17 mouse cellular contexts compared by ENCODE assay signal in the genomic region with DNA sequence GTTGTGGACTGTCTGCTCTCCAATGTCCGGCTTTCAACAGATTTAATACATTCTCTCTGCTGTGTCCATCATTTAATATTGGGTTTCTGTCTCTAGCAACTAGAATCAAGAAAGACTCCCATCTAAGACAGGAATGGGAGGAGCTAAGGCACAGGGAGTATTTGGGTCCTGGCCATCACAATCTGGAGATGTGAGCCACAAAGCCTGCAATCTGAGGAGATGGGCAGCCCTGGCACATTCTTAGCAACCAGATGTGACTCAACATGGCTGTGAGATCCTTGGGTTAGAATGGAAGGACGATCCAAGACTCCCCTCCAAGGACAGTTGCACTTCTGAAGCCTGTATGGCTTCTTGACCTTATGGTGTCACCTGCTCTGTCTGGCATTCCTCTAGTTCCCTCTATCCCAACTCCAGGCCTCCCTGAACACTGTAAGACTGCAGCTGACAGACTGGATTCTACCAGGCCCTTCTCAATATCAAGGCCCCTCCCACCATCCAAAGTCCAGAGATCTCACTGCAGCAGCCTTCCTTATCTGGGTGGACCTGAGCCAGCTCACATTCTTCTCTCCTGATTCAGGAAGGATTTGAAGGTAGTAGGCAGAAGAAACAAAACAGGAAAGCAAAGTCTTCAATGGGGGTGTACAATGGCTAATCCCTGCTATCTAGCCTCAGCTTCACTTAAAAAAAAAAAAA. TPM values are rescaled to one million over a fixed set of nuclear protein-coding genes. Genes with fewer than 3 reads are reported as not detected.
A peak's percentile ranks its signal among the peaks of the same experiment; 100 is the strongest.
DNase-seq lines count a peak whose midpoint lies in the region; ATAC-seq and TF ChIP-seq lines count a peak whose summit lies in the region.
"Had no signal": no experiment of that assay in that cellular context is flagged by ENCODE, and none has a peak within 500 bp of the region (broad histone marks: within the 10 kb centered on the region; RNA-seq: fewer than 3 reads in every experiment).

No protein-coding gene starts in this region.

- DNase-seq in heart, postnatal 14 days: no peak
- DNase-seq in lung, embryonic 14.5 days: peak; percentile 22
- DNase-seq in lung, postnatal 10 days: no peak
- no peak for DNase-seq in frontal cortex, postnatal 10 days (ENCODE audit: low spot score in 2 of 2)
- no peak for DNase-seq in hindbrain, embryonic 11.5 days (ENCODE audit: low spot score)
- DNase-seq: cerebellum, adult 9-10 months had no signal

- no peaks in the 10 kb centered on the region for H3K36me3 ChIP-seq in heart, embryonic 13.5 days
- H3K36me3 ChIP-seq in lung, embryonic 14.5 days (ENCODE audit: insufficient read depth): no peaks in the 10 kb centered on the region
- no peaks in the 10 kb centered on the region for H3K36me3 ChIP-seq in intestine, embryonic 16.5 days (ENCODE audit: control insufficient read depth, insufficient read depth, low read length)
- H3K36me3 ChIP-seq in stomach, embryonic 14.5 days (ENCODE audit: control insufficient read depth, insufficient read depth, low read length): no peaks in the 10 kb centered on the region
- H3K36me3 ChIP-seq in hindbrain, embryonic 11.5 days (ENCODE audit: control insufficient read depth, insufficient read depth, low read length): no peaks in the 10 kb centered on the region
- H3K36me3 ChIP-seq: neural tube, embryonic 12.5 days had no signal

- peaks cover 37% of the 10 kb centered on the region for H3K4me1 ChIP-seq in heart, embryonic 13.5 days
- H3K4me1 ChIP-seq in lung, embryonic 14.5 days (ENCODE audit: insufficient read depth): no peaks in the 10 kb centered on the region
- H3K4me1 ChIP-seq in intestine, embryonic 16.5 days (ENCODE audit: control insufficient read depth, insufficient read depth, low read length): peaks cover 21% of the 10 kb centered on the region
- peaks cover 6% of the 10 kb centered on the region; the same call in 1 of the 2 replicates for H3K4me1 ChIP-seq in stomach, embryonic 14.5 days (ENCODE audit: control insufficient read depth, insufficient read depth, low read length)
- peaks cover 7% of the 10 kb centered on the region; the same call in 1 of the 2 replicates for H3K4me1 ChIP-seq in hindbrain, embryonic 11.5 days (replicated peaks; ENCODE audit: control insufficient read depth, insufficient read depth, low read length)

- H3K4me2 ChIP-seq in heart, embryonic 13.5 days: peak overlapping the region; percentile 12; the same call in 1 of the 2 replicates
- no peak overlapping the region for H3K4me2 ChIP-seq in lung, embryonic 14.5 days
- no peak overlapping the region for H3K4me2 ChIP-seq in intestine, embryonic 16.5 days (ENCODE audit: low read depth, low read length)
- H3K4me2 ChIP-seq in stomach, embryonic 14.5 days (replicated peaks; ENCODE audit: low read depth, low read length): no peak overlapping the region
- no peak overlapping the region for H3K4me2 ChIP-seq in hindbrain, embryonic 11.5 days (replicated peaks; ENCODE audit: low read depth, low read length)
- H3K4me2 ChIP-seq: forebrain, embryonic 13.5 days; neural tube, embryonic 12.5 days had no signal

- H3K4me3 ChIP-seq in heart, embryonic 13.5 days: no peak overlapping the region
- no peak overlapping the region for H3K4me3 ChIP-seq in lung, embryonic 14.5 days (ENCODE audit: low read depth, low read length)
- H3K4me3 ChIP-seq in intestine, embryonic 16.5 days (ENCODE audit: low read length): no peak overlapping the region
- H3K4me3 ChIP-seq in stomach, embryonic 14.5 days (ENCODE audit: low read depth, low read length): no peak overlapping the region
- H3K4me3 ChIP-seq in hindbrain, embryonic 11.5 days (ENCODE audit: low read depth, low read length): no peak overlapping the region
- H3K4me3 ChIP-seq: forebrain, embryonic 13.5 days; megakaryocyte, embryonic 14.5 days; neural tube, embryonic 12.5 days had no signal

- H3K27ac ChIP-seq in heart, embryonic 13.5 days (replicated peaks): peak overlapping the region; percentile 77
- no peak overlapping the region for H3K27ac ChIP-seq in lung, embryonic 14.5 days (ENCODE audit: low read depth)
- peak overlapping the region; percentile 84 for H3K27ac ChIP-seq in intestine, embryonic 16.5 days (ENCODE audit: low read length)
- no peak overlapping the region for H3K27ac ChIP-seq in stomach, embryonic 14.5 days (ENCODE audit: low read length)
- no peak overlapping the region for H3K27ac ChIP-seq in hindbrain, embryonic 11.5 days (ENCODE audit: low read depth, low read length)
- H3K27ac ChIP-seq: forebrain, embryonic 13.5 days; liver, embryonic 14.5 days; neural tube, embryonic 12.5 days had no signal

- no peak for ATAC-seq in heart, embryonic 13.5 days (ENCODE audit: extremely low read depth, insufficient number of reproducible peaks, low FRiP score, low TSS enrichment)
- ATAC-seq in lung, embryonic 14.5 days (ENCODE audit: insufficient read depth): no peak
- peak; percentile 88 for ATAC-seq in intestine, embryonic 16.5 days
- peak; percentile 39; the same call in 1 of the 2 replicates for ATAC-seq in stomach, embryonic 14.5 days (ENCODE audit: insufficient number of reproducible peaks, insufficient read depth, low FRiP score, low read depth)
- ATAC-seq in hindbrain, embryonic 11.5 days (ENCODE audit: low FRiP score): no peak
- ATAC-seq: forebrain, embryonic 13.5 days had no signal

- intact Hi-C loops in heart, postnatal 14 days (cut with DNase I): no loop called here

- 52% methylated on average over 2 of the region's 2 CpGs for WGBS in heart, embryonic 13.5 days
- WGBS in lung, embryonic 14.5 days: 58% methylated on average over 2 of the region's 2 CpGs
- WGBS in intestine, embryonic 16.5 days: 63% methylated on average over 2 of the region's 2 CpGs
- 62% methylated on average over 2 of the region's 2 CpGs for WGBS in stomach, embryonic 14.5 days
- 70% methylated on average over 2 of the region's 2 CpGs for WGBS in hindbrain, embryonic 11.5 days

- H3K27me3 ChIP-seq in heart, embryonic 13.5 days (replicated peaks): 0 out of 2 replicates have a peak, but pooled peaks cover 4% of the 10 kb centered on the region
- H3K27me3 ChIP-seq in lung, embryonic 14.5 days (ENCODE audit: insufficient read depth, low read length): no peaks in the 10 kb centered on the region
- H3K27me3 ChIP-seq in intestine, embryonic 16.5 days (replicated peaks; ENCODE audit: control insufficient read depth, insufficient read depth, low read length): no peaks in the 10 kb centered on the region
- H3K27me3 ChIP-seq in stomach, embryonic 14.5 days (ENCODE audit: control insufficient read depth, insufficient read depth, low read length): no peaks in the 10 kb centered on the region
- no peaks in the 10 kb centered on the region for H3K27me3 ChIP-seq in hindbrain, embryonic 11.5 days (ENCODE audit: control insufficient read depth, insufficient read depth, low read length)
- H3K27me3 ChIP-seq: neural tube, embryonic 12.5 days had no signal

- no peaks in the 10 kb centered on the region for H3K9me3 ChIP-seq in heart, embryonic 13.5 days
- H3K9me3 ChIP-seq in lung, embryonic 14.5 days (ENCODE audit: low read depth, low read length): no peaks in the 10 kb centered on the region
- no peaks in the 10 kb centered on the region for H3K9me3 ChIP-seq in intestine, embryonic 16.5 days (ENCODE audit: control insufficient read depth, low read length)
- no peaks in the 10 kb centered on the region for H3K9me3 ChIP-seq in stomach, embryonic 14.5 days (ENCODE audit: control insufficient read depth, low read depth, low read length)
- H3K9me3 ChIP-seq in hindbrain, embryonic 11.5 days (ENCODE audit: control insufficient read depth, low read length): no peaks in the 10 kb centered on the region
- H3K9me3 ChIP-seq: forebrain, embryonic 13.5 days; megakaryocyte, embryonic 14.5 days; neural tube, embryonic 12.5 days had no signal

- no peak overlapping the region; the same call in 1 of the 2 replicates for H3K9ac ChIP-seq in heart, embryonic 13.5 days
- H3K9ac ChIP-seq in lung, embryonic 14.5 days: no peak overlapping the region
- no peak overlapping the region for H3K9ac ChIP-seq in intestine, embryonic 16.5 days (ENCODE audit: low read depth, low read length)
- H3K9ac ChIP-seq in stomach, embryonic 14.5 days (replicated peaks; ENCODE audit: low read depth, low read length): no peak overlapping the region
- H3K9ac ChIP-seq in hindbrain, embryonic 11.5 days (ENCODE audit: low read depth, low read length): no peak overlapping the region
- H3K9ac ChIP-seq: forebrain, embryonic 13.5 days; liver, embryonic 14.5 days; neural tube, embryonic 12.5 days had no signal

- TF ChIP-seq CTCF in lung, embryonic 14.5 days (IDR thresholded peaks at IDR 0.05; ENCODE audit: low read depth): no peak

RNA-seq across cellular contexts. Expression of gene Arfgap1, which starts 4.3 kb away (rescaled TPM):
- 80.0 and 82.9 TPM in 2 replicates for polyA plus RNA-seq in heart, embryonic 13.5 days (2015; fragmentation: Nextera tagmentation; extraction: Ambion mirVana)
- 10 to 100 TPM; 41.0 to 41.8 TPM for total RNA-seq in heart, postnatal 14 days (2021)
- polyA plus RNA-seq in lung, embryonic 14.5 days (2014; fragmentation: Nextera tagmentation; extraction: Ambion mirVana): 78.2 and 79.1 TPM in 2 replicates
- polyA plus RNA-seq in intestine, embryonic 16.5 days (2015; fragmentation: Nextera tagmentation; extraction: Ambion mirVana): 74.2 and 82.4 TPM in 2 replicates
- polyA plus RNA-seq in stomach, embryonic 14.5 days (2014; fragmentation: Nextera tagmentation; extraction: Ambion mirVana): 90.4 and 95.0 TPM in 2 replicates
- 50.2 and 50.5 TPM in 2 replicates for polyA plus RNA-seq in hindbrain, embryonic 11.5 days (2014; fragmentation: Nextera tagmentation; extraction: Ambion mirVana)

RNA-seq across cellular contexts. Expression of gene Nkain4, which starts 8.3 kb away (rescaled TPM):
- 47.3 and 49.3 TPM in 2 replicates for polyA plus RNA-seq in heart, embryonic 13.5 days (2015; fragmentation: Nextera tagmentation; extraction: Ambion mirVana)
- 10 to 100 TPM; 15.3 to 15.7 TPM for total RNA-seq in heart, postnatal 14 days (2021)
- polyA plus RNA-seq in lung, embryonic 14.5 days (2014; fragmentation: Nextera tagmentation; extraction: Ambion mirVana): 123 and 138 TPM in 2 replicates
- 29.9 and 32.5 TPM in 2 replicates for polyA plus RNA-seq in intestine, embryonic 16.5 days (2015; fragmentation: Nextera tagmentation; extraction: Ambion mirVana)
- polyA plus RNA-seq in stomach, embryonic 14.5 days (2014; fragmentation: Nextera tagmentation; extraction: Ambion mirVana): 66.2 and 72.2 TPM in 2 replicates
- polyA plus RNA-seq in hindbrain, embryonic 11.5 days (2014; fragmentation: Nextera tagmentation; extraction: Ambion mirVana): 80.5 and 91.5 TPM in 2 replicates

RNA-seq across cellular contexts. Expression of gene Col20a1, which starts 23.6 kb away (rescaled TPM):
- 0.24 and 0.33 TPM in 2 replicates for polyA plus RNA-seq in heart, embryonic 13.5 days (2015; fragmentation: Nextera tagmentation; extraction: Ambion mirVana)
- 1 to 10 TPM in 1 of 2 experiments, under 1 TPM in 1; 0.56 to 1.0 TPM for total RNA-seq in heart, postnatal 14 days (2021)
- 0.11 and 0.17 TPM in 2 replicates for polyA plus RNA-seq in lung, embryonic 14.5 days (2014; fragmentation: Nextera tagmentation; extraction: Ambion mirVana)
- polyA plus RNA-seq in intestine, embryonic 16.5 days (2015; fragmentation: Nextera tagmentation; extraction: Ambion mirVana): 0.27 and 0.61 TPM in 2 replicates
- polyA plus RNA-seq in stomach, embryonic 14.5 days (2014; fragmentation: Nextera tagmentation; extraction: Ambion mirVana): 0.53 and 1.1 TPM in 2 replicates
- 0.56 and 0.78 TPM in 2 replicates for polyA plus RNA-seq in hindbrain, embryonic 11.5 days (2014; fragmentation: Nextera tagmentation; extraction: Ambion mirVana)

RNA-seq across cellular contexts. Expression of gene Birc7, which starts 33.9 kb away (rescaled TPM):
- polyA plus RNA-seq in heart, embryonic 13.5 days (2015; fragmentation: Nextera tagmentation; extraction: Ambion mirVana): 0.44 and 0.47 TPM in 2 replicates
- not detected for total RNA-seq in heart, postnatal 14 days (2021)
- 0.20 and 0.51 TPM in 2 replicates for polyA plus RNA-seq in lung, embryonic 14.5 days (2014; fragmentation: Nextera tagmentation; extraction: Ambion mirVana)
- polyA plus RNA-seq in intestine, embryonic 16.5 days (2015; fragmentation: Nextera tagmentation; extraction: Ambion mirVana): 0.09 TPM in 1 of 2 replicates, not detected in the other
- polyA plus RNA-seq in stomach, embryonic 14.5 days (2014; fragmentation: Nextera tagmentation; extraction: Ambion mirVana): 0.17 TPM in 1 of 2 replicates, not detected in the other
- 0.49 and 0.65 TPM in 2 replicates for polyA plus RNA-seq in hindbrain, embryonic 11.5 days (2014; fragmentation: Nextera tagmentation; extraction: Ambion mirVana)
- total RNA-seq: gastrocnemius, adult 8-10 months; layer of hippocampus, postnatal 10 days; left cerebral cortex, postnatal 36 days; midbrain, postnatal 0 days had no signal
- polyA plus RNA-seq: liver, embryonic 14.5 days had no signal

RNA-seq across cellular contexts. Expression of gene Ythdf1, which starts 42.0 kb away (rescaled TPM):
- polyA plus RNA-seq in heart, embryonic 13.5 days (2015; fragmentation: Nextera tagmentation; extraction: Ambion mirVana): 31.8 and 34.0 TPM in 2 replicates
- 10 to 100 TPM; 43.1 to 43.9 TPM for total RNA-seq in heart, postnatal 14 days (2021)
- 69.2 and 70.1 TPM in 2 replicates for polyA plus RNA-seq in lung, embryonic 14.5 days (2014; fragmentation: Nextera tagmentation; extraction: Ambion mirVana)
- polyA plus RNA-seq in intestine, embryonic 16.5 days (2015; fragmentation: Nextera tagmentation; extraction: Ambion mirVana): 9.2 and 9.8 TPM in 2 replicates
- 27.1 and 35.3 TPM in 2 replicates for polyA plus RNA-seq in stomach, embryonic 14.5 days (2014; fragmentation: Nextera tagmentation; extraction: Ambion mirVana)
- polyA plus RNA-seq in hindbrain, embryonic 11.5 days (2014; fragmentation: Nextera tagmentation; extraction: Ambion mirVana): 57.3 and 69.4 TPM in 2 replicates

Comparison
In these comparisons a context has a peak if more than half of its experiments do, and no peak if none do; other contexts are left out.
1. ATAC-seq: peak in intestine, embryonic 16.5 days (single experiment) and stomach, embryonic 14.5 days (single experiment); none in heart, embryonic 13.5 days (single experiment), lung, embryonic 14.5 days (single experiment) and hindbrain, embryonic 11.5 days (single experiment).
2. H3K27ac ChIP-seq: peak in heart, embryonic 13.5 days (single experiment) and intestine, embryonic 16.5 days (single experiment); none in lung, embryonic 14.5 days (single experiment), stomach, embryonic 14.5 days (single experiment) and hindbrain, embryonic 11.5 days (single experiment).